Mouse (Mus musculus): ENCODE results near the gene Frs2. TPM values are rescaled to one million over a fixed set of nuclear protein-coding genes. Genes with fewer than 3 reads are reported as not detected.
"Not testable (repeated sequence)": the region's sequence is repeated elsewhere in the genome, so short reads cannot be mapped to it uniquely, and the experiment has no call there.

The Frs2 gene
- total RNA-seq, 2 experiments from 2014 or later, result 25.3 to 26.8 TPM

DNA sequence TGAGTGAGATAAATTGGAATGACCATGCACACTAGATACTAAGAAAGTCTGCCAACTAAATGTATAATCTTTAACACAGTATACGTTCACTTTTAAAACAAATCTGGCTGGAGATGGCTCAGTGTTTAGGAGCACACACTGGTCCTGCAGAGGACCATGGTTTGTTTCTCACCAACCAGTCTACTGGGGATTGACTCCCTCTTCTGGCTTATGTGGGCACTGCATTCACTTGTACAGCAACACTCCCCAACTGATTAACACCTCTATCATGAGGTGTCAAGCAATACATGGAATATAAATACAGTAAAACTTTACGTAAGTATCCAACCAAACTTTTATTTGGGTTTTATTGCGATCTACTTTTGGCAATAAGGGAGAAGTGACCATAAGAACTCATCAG lies 79.2 kb downstream of the Frs2 start:
- intact Hi-C loops (cut with DNase I), result no loop called here
- no peak for DNase-seq (ENCODE audit: extremely low spot score in 1 of 2, low spot score in 2 of 2)

- no peak for DNase-seq (ENCODE audit: extremely low spot score in 1 of 2, low spot score in 2 of 2)
These were observed 84.3 kb downstream of the Frs2 start for GRCm38 (mm10) chr10:117064076-117064475.

GRCm38 (mm10) chr10:117063254-117064021 lies 84.9 kb downstream of the Frs2 start, which contains the start of gene Cct2:
Gene Cct2, minus strand, starts transcription at chr10:117063814.
- peak; percentile 88 to 96 for DNase-seq (ENCODE audit: extremely low spot score in 1 of 2, low spot score in 2 of 2)
- intact Hi-C loops (cut with DNase I), result no loop called here

More at GRCm38 (mm10) chr10:117064076-117064475, 84.3 kb downstream of the Frs2 start:
- intact Hi-C loops (cut with DNase I), result no loop called here

DNA sequence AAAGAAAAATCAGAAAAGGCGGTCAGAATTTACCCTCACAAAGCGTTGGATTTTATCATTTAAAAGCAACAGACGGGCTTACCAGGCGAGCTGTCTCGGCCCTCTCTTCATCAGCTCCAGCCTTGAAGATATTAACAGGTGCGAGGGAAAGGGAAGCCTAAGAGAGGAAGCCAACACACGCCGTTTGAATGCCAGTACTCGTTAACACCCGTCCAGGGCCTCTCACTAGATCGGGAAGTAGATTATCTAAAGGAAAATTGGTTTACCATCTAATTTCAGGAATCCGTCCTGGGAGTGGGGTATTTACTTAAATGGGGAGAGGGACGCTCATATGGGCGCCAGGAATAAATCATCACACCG lies 85.5 kb downstream of the Frs2 start:
- intact Hi-C loops (cut with DNase I), result no loop called here
- DNase-seq (ENCODE audit: extremely low spot score in 1 of 2, low spot score in 2 of 2), result no peak

DNA sequence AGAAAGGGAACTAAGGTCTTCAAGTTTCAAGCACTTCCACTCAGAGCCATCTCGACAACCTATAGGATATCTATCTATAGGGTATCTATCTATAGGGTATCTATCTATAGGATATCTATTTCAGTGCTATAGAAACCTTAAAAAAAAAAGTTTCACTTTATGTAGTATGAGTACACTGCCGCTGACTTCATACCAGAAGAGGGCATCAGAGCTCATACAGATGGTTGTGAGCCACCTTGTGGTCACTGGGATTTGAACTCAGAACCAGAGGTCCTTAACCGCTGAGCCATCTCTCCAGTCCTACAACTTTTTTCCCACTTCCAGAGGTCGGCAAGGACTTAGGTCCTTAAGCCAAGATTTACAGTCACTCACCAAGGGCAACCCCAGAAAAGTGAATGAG lies 92.7 kb downstream of the Frs2 start:
- intact Hi-C loops (cut with DNase I), result loop anchor here (5.0 to 10.0 kb wide), 2 partner anchors 152 to 1641 kb away; no protein-coding TSS in a partner anchor
- DNase-seq (ENCODE audit: extremely low spot score in 1 of 2, low spot score in 2 of 2), result no peak

- intact Hi-C loops (cut with DNase I), result loop anchor here (10.0 kb wide), 2 partner anchors 715 to 1635 kb away; no protein-coding TSS in a partner anchor
- DNase-seq (ENCODE audit: extremely low spot score in 1 of 2, low spot score in 2 of 2), result no peak
These were observed 98.3 kb downstream of the Frs2 start for GRCm38 (mm10) chr10:117049961-117050597.

DNA sequence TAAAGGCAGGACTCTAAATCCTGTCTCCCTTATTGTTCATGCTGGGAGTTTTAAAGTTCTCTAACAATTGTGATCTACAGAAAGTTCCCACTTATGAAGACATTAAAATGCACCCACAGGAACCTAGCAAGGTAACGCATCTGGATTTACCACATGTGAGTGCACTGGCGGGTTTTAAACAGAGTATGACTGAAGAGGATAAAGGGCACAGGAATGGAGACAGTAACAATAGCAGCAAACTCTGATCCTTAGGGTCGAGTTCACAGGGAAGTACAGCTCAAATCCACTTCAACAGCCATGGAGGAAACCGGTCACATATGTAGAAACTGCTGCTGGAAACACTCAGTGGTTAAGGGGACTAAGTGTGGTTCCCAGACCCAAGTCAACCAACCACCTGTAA lies 99.1 kb downstream of the Frs2 start:
- no peak for DNase-seq (ENCODE audit: extremely low spot score in 1 of 2, low spot score in 2 of 2)
- intact Hi-C loops (cut with DNase I), result loop anchor here (10.0 kb wide), 1 partner anchor 714 kb away; no protein-coding TSS in a partner anchor

- intact Hi-C loops (cut with DNase I), result loop anchor here (10.0 kb wide), 1 partner anchor 711 kb away; no protein-coding TSS in a partner anchor
- DNase-seq (ENCODE audit: extremely low spot score in 1 of 2, low spot score in 2 of 2), result peak in 1 of 2 experiments; percentile 50
These were observed 102.9 kb downstream of the Frs2 start, which contains the start of gene Lrrc10 for GRCm38 (mm10) chr10:117045175-117046056. Gene Lrrc10, plus strand, starts transcription at chr10:117045341.

DNA sequence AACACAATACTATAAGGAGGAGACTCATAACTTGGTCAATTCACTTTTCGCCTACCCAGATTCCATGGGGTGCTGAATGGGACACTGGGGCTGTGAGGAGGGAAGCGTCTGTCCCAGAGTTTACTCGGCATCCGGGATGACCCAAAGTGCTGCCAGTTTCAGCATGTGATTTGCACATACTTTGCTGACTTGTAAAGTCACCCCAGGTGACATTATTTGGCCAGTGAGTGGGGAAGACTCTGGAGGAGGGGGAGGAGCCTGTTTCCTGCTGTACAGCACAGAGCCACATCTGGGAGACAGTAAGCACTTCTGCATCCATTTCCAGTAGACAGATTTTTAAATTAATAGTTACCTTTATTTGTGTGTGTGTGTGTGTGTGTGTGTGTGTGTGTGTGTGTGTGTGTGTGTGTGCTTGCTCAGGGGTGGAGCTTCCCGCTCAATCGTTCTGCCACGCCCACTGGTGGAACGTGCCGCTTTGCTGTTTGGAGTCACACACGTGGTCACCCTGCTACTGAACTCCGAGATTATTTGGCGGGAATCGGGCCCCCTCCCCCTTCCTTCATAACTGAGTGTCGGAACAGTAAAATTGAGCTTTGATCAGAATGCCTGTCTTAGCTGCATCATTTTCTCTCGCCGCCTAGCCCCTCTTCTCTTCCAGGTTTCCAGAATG lies 104.7 kb downstream of the Frs2 start:
- intact Hi-C loops (cut with DNase I), result loop anchor here (10.0 kb wide), 1 partner anchor 709 kb away; no protein-coding TSS in a partner anchor
- DNase-seq (ENCODE audit: extremely low spot score in 1 of 2, low spot score in 2 of 2), result not testable (repeated sequence)

DNA sequence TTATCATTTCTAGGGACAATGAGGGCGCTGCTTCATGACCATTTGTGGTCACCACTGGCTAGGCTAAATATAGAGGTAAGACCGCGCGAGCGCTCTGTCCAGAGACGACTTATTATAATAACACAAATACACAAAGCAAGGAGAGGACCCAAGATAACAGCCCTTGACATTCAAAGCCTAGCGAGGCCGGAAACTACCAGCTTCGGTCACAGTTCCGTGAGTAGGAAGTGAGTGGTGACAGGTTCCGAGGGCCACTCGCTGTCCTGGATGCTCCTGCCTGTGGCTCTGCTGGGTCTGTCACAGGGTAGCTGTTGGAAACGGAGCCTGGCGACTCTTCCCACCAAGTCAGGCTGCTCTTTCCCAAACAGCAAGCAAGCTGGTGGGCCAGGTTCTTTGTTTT lies 106.0 kb downstream of the Frs2 start:
- no peak for DNase-seq (ENCODE audit: extremely low spot score in 1 of 2, low spot score in 2 of 2)
- intact Hi-C loops (cut with DNase I), result loop anchor here (10.0 kb wide), 1 partner anchor 707 kb away; no protein-coding TSS in a partner anchor

- intact Hi-C loops (cut with DNase I), result loop anchor here (10.0 kb wide), 1 partner anchor 706 kb away; no protein-coding TSS in a partner anchor
- no peak for DNase-seq (ENCODE audit: extremely low spot score in 1 of 2, low spot score in 2 of 2)
These were observed 108.0 kb downstream of the Frs2 start for GRCm38 (mm10) chr10:117040355-117040754.

DNA sequence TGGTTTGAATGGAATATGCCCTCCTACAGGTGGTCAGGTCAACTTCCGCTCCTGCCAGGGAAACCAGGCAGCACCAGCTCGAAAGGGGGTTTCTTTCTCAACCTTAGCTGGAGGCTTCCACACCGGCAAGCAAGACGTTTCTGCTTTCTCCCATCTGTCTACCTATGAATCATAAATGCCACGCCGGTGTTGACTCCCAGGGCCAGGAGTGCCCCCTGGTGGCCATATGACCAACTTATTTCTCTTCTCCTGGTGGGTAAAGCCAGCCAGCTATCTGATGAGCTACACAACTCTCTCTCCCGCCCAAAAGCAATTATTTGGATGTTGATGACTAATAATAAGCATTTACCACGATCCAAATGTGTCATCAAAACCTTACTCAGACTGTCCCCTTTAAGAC lies 114.5 kb downstream of the Frs2 start:
- intact Hi-C loops (cut with DNase I), result loop anchor here (5.0 kb wide), 1 partner anchor 51 kb away; no protein-coding TSS in a partner anchor

DNA sequence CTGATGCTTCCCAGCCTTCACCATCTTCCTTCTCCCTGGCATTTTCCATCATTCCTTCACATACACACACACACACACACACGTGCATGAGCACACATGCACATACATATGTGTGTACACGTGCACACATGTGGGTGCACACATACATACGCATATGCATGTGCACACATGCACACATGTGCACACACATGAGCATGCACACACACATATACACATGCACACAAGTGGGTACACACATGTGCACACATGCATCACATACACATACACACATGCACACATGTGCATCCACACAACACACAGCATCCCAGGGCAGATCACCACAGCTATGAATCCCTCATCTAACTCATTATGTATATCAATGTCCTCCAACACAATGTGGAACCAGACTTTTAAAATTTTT lies 117.2 kb downstream of the Frs2 start:
- no peak for DNase-seq (ENCODE audit: extremely low spot score in 1 of 2, low spot score in 2 of 2)
- intact Hi-C loops (cut with DNase I), result loop anchor here (5.0 kb wide), 1 partner anchor 49 kb away; no protein-coding TSS in a partner anchor

More for the DNA sequence above, 114.5 kb downstream of the Frs2 start:
- DNase-seq (ENCODE audit: extremely low spot score in 1 of 2, low spot score in 2 of 2), result peak; percentile 63 to 84

DNA sequence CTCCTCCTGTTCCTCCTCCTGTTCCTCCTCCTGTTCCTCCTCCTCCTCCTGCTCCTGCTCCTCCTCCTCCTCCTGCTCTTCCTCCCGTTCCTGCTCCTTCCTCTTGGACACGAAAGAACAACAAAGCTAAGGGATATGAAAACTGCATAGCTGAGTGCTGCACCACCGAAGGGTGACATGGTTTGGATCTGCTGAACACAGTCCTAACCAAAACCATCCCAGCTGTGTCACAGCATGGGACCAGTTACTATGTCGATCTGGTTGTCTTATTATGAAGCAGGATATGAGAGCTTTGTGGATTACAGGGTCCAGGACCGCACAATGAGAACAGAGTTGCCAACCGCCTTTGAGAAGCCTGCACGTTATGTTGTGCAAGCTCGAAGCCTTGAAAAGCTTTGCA lies 122.2 kb downstream of the Frs2 start:
- intact Hi-C loops (cut with DNase I), result no loop called here

DNA sequence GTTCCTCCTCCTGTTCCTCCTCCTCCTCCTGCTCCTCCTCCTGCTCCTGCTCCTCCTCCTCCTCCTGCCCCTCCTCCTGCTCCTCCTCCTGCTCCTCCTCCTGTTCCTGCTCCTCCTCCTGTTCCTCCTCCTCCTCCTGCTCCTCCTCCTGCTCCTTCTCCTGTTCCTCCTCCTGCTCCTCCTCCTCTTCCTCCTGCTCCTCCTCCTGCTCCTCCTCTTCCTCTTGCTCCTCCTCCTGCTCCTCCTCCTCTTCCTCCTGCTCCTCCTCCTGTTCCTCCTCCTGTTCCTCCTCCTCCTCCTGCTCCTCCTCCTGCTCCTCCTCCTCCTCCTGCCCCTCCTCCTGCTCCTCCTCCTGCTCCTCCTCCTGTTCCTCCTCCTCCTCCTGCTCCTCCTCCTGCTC lies 122.6 kb downstream of the Frs2 start:
- intact Hi-C loops (cut with DNase I); DNase-seq (ENCODE audit: extremely low spot score in 1 of 2, low spot score in 2 of 2): not testable (repeated sequence)

More for the DNA sequence above, 122.2 kb downstream of the Frs2 start:
- no peak for DNase-seq (ENCODE audit: extremely low spot score in 1 of 2, low spot score in 2 of 2)

DNA sequence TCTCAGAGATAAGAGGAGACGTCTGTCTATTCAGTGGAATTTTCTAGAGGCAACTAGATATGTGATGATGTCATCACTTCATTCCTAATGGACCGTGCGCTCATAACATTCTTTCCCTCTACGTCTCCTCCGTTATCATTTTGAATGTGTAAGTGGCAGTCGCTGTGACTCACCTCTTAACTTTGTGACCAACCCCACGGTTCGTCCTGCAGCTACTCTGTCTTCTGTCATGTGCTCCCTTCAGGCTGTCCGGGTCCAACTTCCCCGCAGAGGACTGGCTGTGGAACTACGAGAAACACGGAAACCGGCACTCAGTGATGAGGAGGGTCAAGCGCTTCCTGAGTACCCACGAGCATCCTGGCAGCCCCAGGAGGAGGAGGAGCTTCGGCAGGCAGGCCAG lies 124.6 kb downstream of the Frs2 start:
- intact Hi-C loops (cut with DNase I), result no loop called here
- no peak for DNase-seq (ENCODE audit: extremely low spot score in 1 of 2, low spot score in 2 of 2)

DNA sequence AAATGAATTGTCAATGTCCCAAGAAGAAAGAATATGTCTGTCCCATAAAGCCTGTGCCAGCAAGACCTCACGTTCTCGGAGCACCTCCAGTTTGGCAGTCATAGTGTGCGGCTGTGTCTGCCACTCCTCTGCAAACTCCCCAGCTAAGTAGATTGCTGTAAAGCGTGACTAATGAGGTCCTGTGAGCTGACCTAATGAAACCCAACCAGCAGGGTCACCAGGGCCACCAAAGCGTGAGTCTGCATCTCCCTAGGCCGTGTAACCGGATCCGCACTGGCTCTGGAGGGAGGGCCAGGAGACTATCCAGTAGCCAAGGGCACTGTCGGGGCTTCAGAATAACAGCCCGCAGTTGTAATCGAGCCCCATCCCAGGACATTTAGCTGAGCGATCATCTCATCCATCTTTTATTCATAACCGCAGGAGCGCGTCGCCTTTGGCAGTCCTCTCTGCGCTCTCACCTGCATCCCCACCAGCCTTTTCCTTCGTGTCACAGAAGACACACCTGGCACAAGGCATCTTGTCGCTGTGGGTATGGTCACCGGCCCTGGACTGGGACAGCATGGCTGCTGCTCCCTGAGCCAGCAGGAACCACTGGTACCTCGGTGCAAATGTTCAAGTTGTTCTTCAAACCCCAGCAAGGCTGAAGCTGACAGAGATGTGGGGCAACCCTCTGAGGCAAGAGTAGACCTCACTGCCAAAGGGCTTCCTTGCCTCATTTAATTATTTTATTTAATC lies 127.1 kb downstream of the Frs2 start:
- intact Hi-C loops (cut with DNase I), result no loop called here
- DNase-seq (ENCODE audit: extremely low spot score in 1 of 2, low spot score in 2 of 2), result no peak
